Mouse (Mus musculus): ENCODE measurements at regions not wholly inside any gene's neighbourhood (a gene's known extent, or its start where the extent isn't known, plus 50 kb on each side); places are given as distances from the start of the nearest gene placed in this dataset.

GRCm38 (mm10) chr11:19456577-19456976 is 437.8 kb upstream of the Meis1 start:
- TF ChIP-seq EP300 (IDR thresholded peaks at IDR 0.05; ENCODE audit: insufficient read depth, low read depth, low read length): no peak
- TF ChIP-seq POLR2A (IDR thresholded peaks at IDR 0.05; ENCODE audit: insufficient read depth, low read length): no peak
- TF ChIP-seq CTCF (IDR thresholded peaks at IDR 0.05; ENCODE audit: low read depth, low read length): no peak

GRCm38 (mm10) chr11:19463730-19464358 is 445.1 kb upstream of the Meis1 start:
- Histone ChIP-seq H3K9me3 (replicated peaks; ENCODE audit: control insufficient read depth, insufficient read depth, low read length, poor library complexity, severe bottlenecking) (no peaks in the 10 kb centered on the region), H3K4me3 (ENCODE audit: low read depth, low read length) (no peak overlapping the region), H3K27me3 (ENCODE audit: control insufficient read depth, insufficient read depth, low read length, poor library complexity, severe bottlenecking) (no peaks in the 10 kb centered on the region), H3K27ac (ENCODE audit: insufficient read depth, low read length) (no peak overlapping the region), H3K4me1 (ENCODE audit: control insufficient read depth, insufficient read depth, low read length) (no peaks in the 10 kb centered on the region), H3K36me3 (ENCODE audit: control insufficient read depth, insufficient read depth, low read length, poor library complexity, severe bottlenecking) (no peaks in the 10 kb centered on the region), H3K9ac (ENCODE audit: low read depth, poor library complexity, severe bottlenecking) (no peak overlapping the region)
- TF ChIP-seq POLR2A (IDR thresholded peaks at IDR 0.05; ENCODE audit: insufficient read depth, low read length) (no peak), EP300 (IDR thresholded peaks at IDR 0.05; ENCODE audit: insufficient read depth, low read depth, low read length) (no peak), CTCF (IDR thresholded peaks at IDR 0.05; ENCODE audit: low read depth, low read length) (no peak)

More at GRCm38 (mm10) chr11:19456577-19456976, 437.8 kb upstream of the Meis1 start:
- Histone ChIP-seq H3K27ac (ENCODE audit: insufficient read depth, low read length) (no peak overlapping the region), H3K4me1 (ENCODE audit: control insufficient read depth, insufficient read depth, low read length) (no peaks in the 10 kb centered on the region), H3K27me3 (ENCODE audit: control insufficient read depth, insufficient read depth, low read length, poor library complexity, severe bottlenecking) (no peaks in the 10 kb centered on the region), H3K36me3 (ENCODE audit: control insufficient read depth, insufficient read depth, low read length, poor library complexity, severe bottlenecking) (no peaks in the 10 kb centered on the region), H3K9ac (ENCODE audit: low read depth, poor library complexity, severe bottlenecking) (no peak overlapping the region), H3K9me3 (replicated peaks; ENCODE audit: control insufficient read depth, insufficient read depth, low read length, poor library complexity, severe bottlenecking) (no peaks in the 10 kb centered on the region), H3K4me3 (ENCODE audit: low read depth, low read length) (no peak overlapping the region)

- no peak overlapping the region for H3K4me3 ChIP-seq (ENCODE audit: low read depth, low read length)
- H3K36me3 ChIP-seq (ENCODE audit: control insufficient read depth, insufficient read depth, low read length, poor library complexity, severe bottlenecking): no peaks in the 10 kb centered on the region
- H3K27me3 ChIP-seq (ENCODE audit: control insufficient read depth, insufficient read depth, low read length, poor library complexity, severe bottlenecking): no peaks in the 10 kb centered on the region
- H3K4me1 ChIP-seq (ENCODE audit: control insufficient read depth, insufficient read depth, low read length): no peaks in the 10 kb centered on the region
- no peak overlapping the region for H3K9ac ChIP-seq (ENCODE audit: low read depth, poor library complexity, severe bottlenecking)
- TF ChIP-seq EP300 (IDR thresholded peaks at IDR 0.05; ENCODE audit: insufficient read depth, low read depth, low read length) (no peak), CTCF (IDR thresholded peaks at IDR 0.05; ENCODE audit: low read depth, low read length) (no peak), POLR2A (IDR thresholded peaks at IDR 0.05; ENCODE audit: insufficient read depth, low read length) (no peak)
- H3K9me3 ChIP-seq (replicated peaks; ENCODE audit: control insufficient read depth, insufficient read depth, low read length, poor library complexity, severe bottlenecking): no peaks in the 10 kb centered on the region
- no peak overlapping the region for H3K27ac ChIP-seq (ENCODE audit: insufficient read depth, low read length)
Observed at GRCm38 (mm10) chr11:19468373-19468772, 449.6 kb upstream of the Meis1 start.

DNA sequence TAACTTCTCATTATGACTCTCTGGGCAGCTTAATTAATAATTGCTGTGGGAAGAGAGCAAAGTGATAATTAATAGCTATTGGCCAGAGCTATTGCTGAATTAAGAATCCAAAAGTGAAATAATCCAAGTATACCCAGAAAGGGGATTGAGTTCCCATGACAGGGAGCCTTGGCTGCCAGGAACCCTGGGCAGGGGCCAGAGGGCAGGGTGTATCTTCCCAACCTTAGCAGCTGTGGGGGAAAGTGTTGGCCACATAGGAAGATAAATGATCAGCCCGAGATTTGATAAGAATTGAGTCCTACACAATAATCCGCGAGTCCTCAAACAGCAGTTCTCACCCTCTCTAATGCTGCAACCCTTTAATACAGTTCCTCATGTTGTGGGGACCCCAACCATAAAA is 450.0 kb upstream of the Meis1 start:
- H3K27ac ChIP-seq (ENCODE audit: insufficient read depth, low read length): no peak overlapping the region
- TF ChIP-seq EP300 (IDR thresholded peaks at IDR 0.05; ENCODE audit: insufficient read depth, low read depth, low read length): no peak
- no peak for TF ChIP-seq CTCF (IDR thresholded peaks at IDR 0.05; ENCODE audit: low read depth, low read length)
- no peak for TF ChIP-seq POLR2A (IDR thresholded peaks at IDR 0.05; ENCODE audit: insufficient read depth, low read length)
- H3K36me3 ChIP-seq (ENCODE audit: control insufficient read depth, insufficient read depth, low read length, poor library complexity, severe bottlenecking): no peaks in the 10 kb centered on the region
- no peaks in the 10 kb centered on the region for H3K4me1 ChIP-seq (ENCODE audit: control insufficient read depth, insufficient read depth, low read length)
- H3K4me3 ChIP-seq (ENCODE audit: low read depth, low read length): no peak overlapping the region
- H3K9me3 ChIP-seq (replicated peaks; ENCODE audit: control insufficient read depth, insufficient read depth, low read length, poor library complexity, severe bottlenecking): no peaks in the 10 kb centered on the region
- no peak overlapping the region for H3K9ac ChIP-seq (ENCODE audit: low read depth, poor library complexity, severe bottlenecking)
- no peaks in the 10 kb centered on the region for H3K27me3 ChIP-seq (ENCODE audit: control insufficient read depth, insufficient read depth, low read length, poor library complexity, severe bottlenecking)

GRCm38 (mm10) chr11:19470648-19471341 is 452.0 kb upstream of the Meis1 start:
- Histone ChIP-seq H3K9ac (ENCODE audit: low read depth, poor library complexity, severe bottlenecking) (no peak overlapping the region), H3K27me3 (ENCODE audit: control insufficient read depth, insufficient read depth, low read length, poor library complexity, severe bottlenecking) (no peaks in the 10 kb centered on the region), H3K9me3 (replicated peaks; ENCODE audit: control insufficient read depth, insufficient read depth, low read length, poor library complexity, severe bottlenecking) (no peaks in the 10 kb centered on the region), H3K4me1 (ENCODE audit: control insufficient read depth, insufficient read depth, low read length) (no peaks in the 10 kb centered on the region), H3K36me3 (ENCODE audit: control insufficient read depth, insufficient read depth, low read length, poor library complexity, severe bottlenecking) (no peaks in the 10 kb centered on the region), H3K27ac (ENCODE audit: insufficient read depth, low read length) (no peak overlapping the region), H3K4me3 (ENCODE audit: low read depth, low read length) (no peak overlapping the region)
- TF ChIP-seq CTCF (IDR thresholded peaks at IDR 0.05; ENCODE audit: low read depth, low read length): no peak
- TF ChIP-seq EP300 (IDR thresholded peaks at IDR 0.05; ENCODE audit: insufficient read depth, low read depth, low read length): no peak
- TF ChIP-seq POLR2A (IDR thresholded peaks at IDR 0.05; ENCODE audit: insufficient read depth, low read length): no peak
